Mouse (Mus musculus) kidney, adult 11 months (tissue): Measurements from ENCODE around the gene Nbr1.
A peak's percentile ranks its signal among the peaks of the same experiment; 100 is the strongest.
"Not testable (repeated sequence)": the region's sequence is repeated elsewhere in the genome, so short reads cannot be mapped to it uniquely, and the experiment has no call there.

ENCODE experiments used
- DNase-seq: peaks from one replicate; pipeline ENCODE4 v3.0.0; 2022

Gene Nbr1

GRCm38 (mm10) chr11:101583205-101583604, 31.3 kb downstream of the Nbr1 start:
- DNase-seq, result no peak

- DNase-seq, result peak; percentile 70
These were observed 33.1 kb downstream of the Nbr1 start for GRCm38 (mm10) chr11:101585031-101585430.

GRCm38 (mm10) chr11:101585805-101586204, 33.9 kb downstream of the Nbr1 start:
- DNase-seq, result no peak

- peak; percentile 47 for DNase-seq
These were observed 35.7 kb downstream of the Nbr1 start for GRCm38 (mm10) chr11:101587676-101588075.

- peak; percentile 48 for DNase-seq
These were observed 36.9 kb downstream of the Nbr1 start for GRCm38 (mm10) chr11:101588868-101589267.

- DNase-seq, result peak; percentile 87
These were observed 37.5 kb downstream of the Nbr1 start for GRCm38 (mm10) chr11:101589444-101589843.

GRCm38 (mm10) chr11:101589989-101590624, 38.2 kb downstream of the Nbr1 start:
- DNase-seq, result no peak

- DNase-seq, result no peak
These were observed 47.2 kb downstream of the Nbr1 start, which contains the start of gene Gm11634 for GRCm38 (mm10) chr11:101599156-101599555. TSS of gene Gm11634 (minus strand) at chr11:101599256.

GRCm38 (mm10) chr11:101602491-101602890, 50.5 kb downstream of the Nbr1 start:
- no peak for DNase-seq

- DNase-seq, result no peak
These were observed 52.2 kb downstream of the Nbr1 start for GRCm38 (mm10) chr11:101604116-101604515.

GRCm38 (mm10) chr11:101604531-101605453, 52.8 kb downstream of the Nbr1 start:
- DNase-seq, result peak; percentile 71

- DNase-seq, result not testable (repeated sequence)
These were observed 55.2 kb downstream of the Nbr1 start for GRCm38 (mm10) chr11:101607134-101607533.

- DNase-seq, result no peak
These were observed 58.5 kb downstream of the Nbr1 start for GRCm38 (mm10) chr11:101610445-101610844.

GRCm38 (mm10) chr11:101613596-101613995, 61.6 kb downstream of the Nbr1 start:
- no peak for DNase-seq

GRCm38 (mm10) chr11:101614116-101614515, 62.2 kb downstream of the Nbr1 start:
- no peak for DNase-seq

- no peak for DNase-seq
These were observed 63.4 kb downstream of the Nbr1 start for GRCm38 (mm10) chr11:101615380-101615779.

- DNase-seq, result no peak
These were observed 64.2 kb downstream of the Nbr1 start for GRCm38 (mm10) chr11:101616104-101616503.

- no peak for DNase-seq
These were observed 65.2 kb downstream of the Nbr1 start for GRCm38 (mm10) chr11:101616948-101617767.

GRCm38 (mm10) chr11:101617849-101618248, 65.9 kb downstream of the Nbr1 start:
- no peak for DNase-seq

GRCm38 (mm10) chr11:101618596-101618995, 66.6 kb downstream of the Nbr1 start:
- no peak for DNase-seq

- DNase-seq, result not testable (repeated sequence)
These were observed 68.2 kb downstream of the Nbr1 start for GRCm38 (mm10) chr11:101620022-101620655.

GRCm38 (mm10) chr11:101626649-101626994, 74.7 kb downstream of the Nbr1 start:
- DNase-seq, result no peak
